In genomic region chr5:64157926-64158325, GRCm38 (mm10) we compare ENCODE assay signal across 17 mouse cellular contexts. TPM values are rescaled to one million over a fixed set of nuclear protein-coding genes. Genes with fewer than 3 reads are reported as not detected.
DNase-seq lines count a peak whose midpoint lies in the region; ATAC-seq and TF ChIP-seq lines count a peak whose summit lies in the region.
"Had no signal": no experiment of that assay in that cellular context is flagged by ENCODE, and none has a peak within 500 bp of the region (broad histone marks: within the 10 kb centered on the region; RNA-seq: fewer than 3 reads in every experiment).

No protein-coding gene starts in this region.

- TF ChIP-seq CTCF in heart, adult 2 months (IDR thresholded peaks at IDR 0.05): no peak
- no peak for TF ChIP-seq CTCF in stomach, postnatal 0 days (IDR thresholded peaks at IDR 0.05; ENCODE audit: low read depth)
- TF ChIP-seq CTCF in kidney, adult 2 months (conservative IDR thresholded peaks at IDR 0.05; ENCODE audit: insufficient read depth, insufficient read length, low read depth, low read length): no peak

- ATAC-seq in stomach, postnatal 0 days (ENCODE audit: low FRiP score, low TSS enrichment): no peak
- no peak for ATAC-seq in forebrain, embryonic 15.5 days (replicated peaks)
- ATAC-seq: forebrain, postnatal 0 days had no signal

- H3K27me3 ChIP-seq in heart, adult 2 months (ENCODE audit: control insufficient read depth, insufficient read depth, low read length): peaks cover 3% of the 10 kb centered on the region; the same call in 1 of the 2 replicates
- H3K27me3 ChIP-seq in stomach, postnatal 0 days (ENCODE audit: control insufficient read depth, insufficient read depth, low read length): no peaks in the 10 kb centered on the region
- H3K27me3 ChIP-seq in kidney, adult 2 months (replicated peaks; ENCODE audit: control insufficient read depth, insufficient read depth, low read length): no peaks in the 10 kb centered on the region
- peaks cover 5% of the 10 kb centered on the region; the same call in 1 of the 2 replicates for H3K27me3 ChIP-seq in forebrain, embryonic 15.5 days

- H3K4me1 ChIP-seq in heart, adult 2 months (ENCODE audit: control insufficient read depth, insufficient read depth, low read length): peaks cover 7% of the 10 kb centered on the region
- H3K4me1 ChIP-seq in stomach, postnatal 0 days (replicated peaks; ENCODE audit: control insufficient read depth, insufficient read depth): no peaks in the 10 kb centered on the region; the same call in 1 of the 2 replicates
- peaks cover 10% of the 10 kb centered on the region for H3K4me1 ChIP-seq in kidney, adult 2 months (ENCODE audit: control insufficient read depth, insufficient read depth, low read length)
- peaks cover 19% of the 10 kb centered on the region for H3K4me1 ChIP-seq in forebrain, embryonic 15.5 days

- H3K9me3 ChIP-seq in stomach, postnatal 0 days (ENCODE audit: control insufficient read depth, low read length): no peaks in the 10 kb centered on the region
- H3K9me3 ChIP-seq in forebrain, embryonic 15.5 days: no peaks in the 10 kb centered on the region
- H3K9me3 ChIP-seq: heart, embryonic 15.5 days; hindbrain, embryonic 13.5 days; limb, embryonic 15.5 days; midbrain, embryonic 12.5 days; neural tube, embryonic 12.5 days had no signal

- peak; percentile 83 for DNase-seq in heart, adult 11 months
- DNase-seq in heart, adult 2 months: no peak
- peak; percentile 42 for DNase-seq in 416B (ENCODE audit: low read depth)
- DNase-seq in T-cell, adult 2 months (ENCODE audit: low spot score): peak; percentile 66
- no peak for DNase-seq in stomach, postnatal 0 days (ENCODE audit: low spot score)
- no peak for DNase-seq in kidney, adult 2 months
- no peak for DNase-seq in heart, postnatal 36 days
- DNase-seq: forebrain, postnatal 0 days; gastrocnemius, postnatal 25 days; lung, postnatal 36 days had no signal

- no peak overlapping the region for H3K4me3 ChIP-seq in heart, adult 2 months
- no peak overlapping the region for H3K4me3 ChIP-seq in stomach, postnatal 0 days (ENCODE audit: low read depth, low read length)
- no peak overlapping the region for H3K4me3 ChIP-seq in kidney, adult 2 months (ENCODE audit: insufficient read depth, low read depth, low read length)
- no peak overlapping the region for H3K4me3 ChIP-seq in forebrain, embryonic 15.5 days
- H3K4me3 ChIP-seq: limb, embryonic 15.5 days; midbrain, embryonic 12.5 days; neural tube, embryonic 12.5 days had no signal

- no peaks in the 10 kb centered on the region for H3K36me3 ChIP-seq in heart, adult 2 months (ENCODE audit: control insufficient read depth, insufficient read depth, low read length)
- no peaks in the 10 kb centered on the region for H3K36me3 ChIP-seq in stomach, postnatal 0 days (ENCODE audit: control insufficient read depth, insufficient read depth, low read length)
- H3K36me3 ChIP-seq in kidney, adult 2 months (ENCODE audit: control insufficient read depth, insufficient read depth, low read length): no peaks in the 10 kb centered on the region
- no peaks in the 10 kb centered on the region for H3K36me3 ChIP-seq in forebrain, embryonic 15.5 days
- H3K36me3 ChIP-seq: heart, embryonic 15.5 days; hindbrain, embryonic 13.5 days; limb, embryonic 15.5 days; midbrain, embryonic 12.5 days; neural tube, embryonic 12.5 days had no signal

- intact Hi-C loops in heart, adult 2 months (cut with DNase I): loop anchor here (5.0 kb wide), 1 partner anchor 39 kb away; no protein-coding TSS in a partner anchor
- intact Hi-C loops in heart, postnatal 36 days (cut with DNase I): no loop called here

- no peaks in the 10 kb centered on the region for H3K79me2 ChIP-seq in heart, adult 2 months (replicated peaks; ENCODE audit: control insufficient read depth, insufficient read depth, low read length)

- H3K27ac ChIP-seq in heart, adult 2 months: no peak overlapping the region
- H3K27ac ChIP-seq in stomach, postnatal 0 days (replicated peaks): no peak overlapping the region
- no peak overlapping the region for H3K27ac ChIP-seq in kidney, adult 2 months (ENCODE audit: insufficient read depth, low read depth, low read length)
- H3K27ac ChIP-seq in forebrain, embryonic 15.5 days (replicated peaks): no peak overlapping the region
- H3K27ac ChIP-seq: heart, embryonic 15.5 days; hindbrain, embryonic 13.5 days; layer of hippocampus, adult 2 months; limb, embryonic 15.5 days; midbrain, embryonic 12.5 days; neural tube, embryonic 12.5 days had no signal

- H3K9ac ChIP-seq in heart, adult 2 months (ENCODE audit: low read depth, low read length): no peak overlapping the region
- H3K9ac ChIP-seq in stomach, postnatal 0 days (ENCODE audit: low read length): no peak overlapping the region
- no peak overlapping the region for H3K9ac ChIP-seq in forebrain, embryonic 15.5 days (replicated peaks)
- H3K9ac ChIP-seq: forebrain, postnatal 0 days; heart, embryonic 15.5 days; hindbrain, embryonic 13.5 days; limb, embryonic 15.5 days; midbrain, embryonic 12.5 days; neural tube, embryonic 12.5 days had no signal

- 0 out of 2 replicates have a peak overlapping the region, but pooled peaks have one; percentile 11 for H3K4me2 ChIP-seq in stomach, postnatal 0 days (replicated peaks; ENCODE audit: low read depth)
- no peak overlapping the region for H3K4me2 ChIP-seq in forebrain, embryonic 15.5 days (replicated peaks)
- H3K4me2 ChIP-seq: limb, embryonic 15.5 days; midbrain, embryonic 12.5 days had no signal

- WGBS in heart, adult 2 months: 36% methylated on average over 1 of the region's 1 CpGs
- 65% methylated on average over 1 of the region's 1 CpGs for WGBS in stomach, postnatal 0 days
- 82% methylated on average over 1 of the region's 1 CpGs for WGBS in kidney, adult 2 months
- 54% methylated on average over 1 of the region's 1 CpGs for WGBS in forebrain, embryonic 15.5 days

- TF ChIP-seq EP300 in heart, adult 2 months (IDR thresholded peaks at IDR 0.05; ENCODE audit: insufficient read depth, low read depth, low read length): no peak
- TF ChIP-seq EP300 in stomach, postnatal 0 days (optimal IDR thresholded peaks at IDR 0.05): no peak

- TF ChIP-seq POLR2A in heart, adult 2 months (IDR thresholded peaks at IDR 0.05; ENCODE audit: insufficient read depth, low read depth, low read length): no peak
- TF ChIP-seq POLR2A in kidney, adult 2 months (IDR thresholded peaks at IDR 0.05; ENCODE audit: low read depth, low read length): no peak

RNA-seq across cellular contexts. Expression of gene Tbc1d1, which starts 1.8 kb away (rescaled TPM):
- total RNA-seq in heart, adult 2 months (2021): 10 to 100 TPM; 13.2 to 13.6 TPM
- 22.1 and 28.6 TPM in 2 replicates for polyA plus RNA-seq in heart, adult 2 months (2012; rRNA removed)
- 11.5 and 12.4 TPM in 2 replicates for polyA plus RNA-seq in stomach, postnatal 0 days (2015; fragmentation: Nextera tagmentation; extraction: Ambion mirVana)
- 37.0 and 38.3 TPM in 2 replicates for polyA plus RNA-seq in kidney, adult 2 months (2012; rRNA removed)
- 12.2 and 12.3 TPM in 2 replicates for polyA plus RNA-seq in forebrain, embryonic 15.5 days (2015; fragmentation: Nextera tagmentation; extraction: Ambion mirVana)
- 10 to 100 TPM; 15.3 to 18.5 TPM for total RNA-seq in heart, postnatal 36 days (2021)

Comparison
In these comparisons a context has a peak if more than half of its experiments do, and no peak if none do; other contexts are left out.
1. DNase-seq: peak in heart, adult 11 months (single experiment), 416B (single experiment) and T-cell, adult 2 months (single experiment); none in heart, adult 2 months (0 of 2), stomach, postnatal 0 days (single experiment), kidney, adult 2 months (single experiment) and heart, postnatal 36 days (0 of 2).